Mouse (Mus musculus): ENCODE results near the gene Ntpcr. TPM values are rescaled to one million over a fixed set of nuclear protein-coding genes. Genes with fewer than 3 reads are reported as not detected.

Gene Ntpcr
- total RNA-seq, 2 experiments from 2014 or later: 18.8 to 33.0 TPM

DNA sequence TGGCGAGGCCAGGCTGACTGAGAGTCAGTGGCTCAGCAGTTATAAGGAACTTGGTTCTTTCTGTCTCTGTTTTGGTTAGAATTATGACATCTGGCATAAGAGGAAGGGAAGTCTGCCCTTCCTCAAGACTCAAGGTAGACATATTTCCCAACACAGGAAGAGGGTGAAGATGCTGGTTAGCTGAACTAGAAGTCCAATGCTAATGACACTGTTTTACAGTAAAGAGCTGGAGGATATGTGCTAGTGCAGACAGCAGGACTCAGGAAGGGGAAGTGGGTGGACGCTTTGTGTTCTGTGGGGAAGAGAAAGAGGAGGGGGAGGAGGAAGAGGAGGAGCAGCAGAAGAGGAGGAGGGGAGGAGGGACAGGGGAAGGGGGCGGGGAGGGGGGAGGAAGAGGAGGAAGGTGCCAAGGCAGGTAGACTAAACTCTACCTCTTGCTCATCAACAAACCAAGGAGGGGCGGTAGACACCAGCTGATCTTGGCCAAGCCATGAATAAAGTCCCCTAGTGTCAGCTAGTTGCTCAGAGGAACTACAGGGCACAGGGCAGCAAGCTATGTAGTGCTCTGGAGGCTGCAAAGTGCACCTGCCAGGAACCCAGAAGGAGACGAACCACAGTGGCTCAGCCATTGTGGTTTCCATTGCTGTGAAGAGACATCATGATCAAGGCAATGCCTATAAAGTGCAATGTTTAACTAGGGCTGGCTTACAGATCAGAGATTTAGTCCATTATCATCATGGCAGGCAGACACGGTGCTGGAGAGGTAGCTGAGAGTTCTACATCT lies 4.5 kb upstream of the Ntpcr start:
- ATAC-seq (ENCODE audit: poor library complexity, severe bottlenecking): peak; percentile 88

GRCm38 (mm10) chr8:125726143-125726542 lies 3.6 kb upstream of the Ntpcr start:
- no peak for ATAC-seq (ENCODE audit: poor library complexity, severe bottlenecking)

DNA sequence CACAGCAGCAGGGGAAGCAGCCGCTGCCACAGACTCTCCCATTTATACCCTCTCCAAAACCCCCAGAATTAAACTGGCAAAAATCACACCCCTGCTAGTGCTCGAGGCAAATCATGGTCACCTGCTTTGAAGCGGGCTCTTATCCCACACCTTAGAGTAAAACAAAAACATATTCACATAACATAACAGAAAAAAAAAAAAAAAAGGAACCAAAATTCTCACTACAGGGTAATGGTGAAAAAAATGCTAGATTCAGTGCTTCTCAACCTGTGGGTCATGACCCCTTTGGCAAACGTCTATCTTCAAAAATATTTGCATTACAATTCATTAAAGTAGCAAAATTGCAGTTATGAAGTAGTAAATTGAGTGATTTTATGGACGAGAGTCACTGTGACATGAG lies 2.8 kb upstream of the Ntpcr start:
- ATAC-seq (ENCODE audit: poor library complexity, severe bottlenecking): no peak

DNA sequence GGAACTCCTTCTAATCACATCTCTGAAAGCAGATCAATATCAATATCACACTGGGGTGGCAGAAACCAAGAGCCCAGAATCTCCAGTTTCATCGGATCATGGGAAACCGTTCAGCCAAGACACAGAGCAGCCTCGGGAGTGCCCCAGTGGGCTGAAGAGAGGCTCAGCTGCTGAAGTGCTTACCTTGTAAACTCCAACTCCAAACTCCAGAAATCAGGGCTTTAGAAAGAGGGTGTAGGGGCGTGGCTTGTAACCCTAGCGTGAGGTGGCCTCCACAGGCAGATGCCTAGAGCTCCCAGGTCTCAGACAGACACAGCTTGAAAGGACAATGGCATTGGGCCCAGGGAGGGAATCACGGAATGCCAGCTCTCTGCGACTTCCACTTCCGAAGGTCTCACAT lies 2.0 kb upstream of the Ntpcr start:
- no peak for ATAC-seq (ENCODE audit: poor library complexity, severe bottlenecking)

DNA sequence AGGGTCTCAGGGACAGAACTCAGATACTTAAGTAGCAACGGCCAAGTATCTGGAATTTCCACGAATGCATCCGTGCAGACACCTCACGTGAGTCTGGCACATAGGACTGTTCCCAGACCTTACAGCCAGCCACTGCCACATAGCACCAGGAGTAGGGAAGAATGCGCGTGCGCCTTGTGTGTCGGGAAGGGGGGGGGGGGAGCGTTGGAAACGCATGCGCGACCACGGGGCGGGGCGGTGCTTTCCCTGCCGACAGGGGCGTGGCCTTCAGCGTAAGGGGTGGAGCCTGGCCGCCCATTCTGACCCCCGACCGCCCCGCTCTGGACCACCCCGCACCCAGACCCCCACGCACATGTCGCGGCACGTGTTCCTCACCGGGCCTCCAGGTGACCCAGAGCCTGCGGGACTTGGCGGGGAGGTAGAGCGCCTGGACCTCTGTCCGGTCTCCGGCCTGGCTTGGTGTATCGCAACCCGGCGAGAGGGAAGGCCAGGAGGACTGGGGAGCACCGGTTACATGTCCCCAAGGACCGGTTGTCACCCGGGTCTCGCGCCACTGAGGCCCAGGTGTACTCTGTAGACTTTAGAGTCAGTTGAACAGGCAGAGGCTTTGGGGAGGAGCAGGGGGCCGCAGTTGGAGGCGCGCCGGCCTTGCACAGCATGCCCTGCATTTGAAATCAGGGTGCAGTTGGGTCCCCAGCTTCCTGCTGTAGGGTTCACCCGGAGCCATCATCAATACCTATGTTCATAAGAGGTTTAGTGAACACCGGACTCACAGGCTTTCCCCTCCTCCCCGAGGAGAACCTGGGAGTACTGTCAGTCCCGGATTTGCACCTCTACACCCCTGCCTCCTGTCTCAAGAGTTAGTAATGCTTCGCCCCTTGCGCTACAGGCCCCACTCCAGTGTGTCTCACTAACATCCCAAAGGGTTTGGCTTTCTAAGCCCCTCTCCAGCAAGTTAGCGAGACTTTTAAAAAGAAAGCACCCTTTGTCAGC lies 4.5 kb downstream of the Ntpcr start:
- ATAC-seq (ENCODE audit: poor library complexity, severe bottlenecking): peak; percentile 79

DNA sequence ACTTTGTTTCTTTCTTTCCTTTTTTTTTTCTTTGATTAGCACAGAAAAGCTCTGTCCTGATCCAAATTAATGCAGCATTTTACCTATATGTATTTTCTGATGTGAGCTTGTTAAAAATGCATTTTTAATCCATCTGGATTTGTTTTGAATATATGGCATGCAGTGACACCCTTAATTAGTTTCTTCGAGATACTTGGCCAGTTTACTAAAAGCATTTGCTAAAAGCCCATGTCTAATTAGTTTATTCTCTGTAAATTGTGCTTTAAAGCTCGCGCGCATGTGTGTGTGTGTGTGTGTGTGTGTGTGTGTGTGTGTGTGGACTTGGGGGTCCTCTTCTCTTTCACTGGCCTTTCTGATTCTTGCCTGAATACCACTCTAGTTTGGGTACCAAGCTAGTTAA lies 9.2 kb downstream of the Ntpcr start:
- no peak for ATAC-seq (ENCODE audit: poor library complexity, severe bottlenecking)

DNA sequence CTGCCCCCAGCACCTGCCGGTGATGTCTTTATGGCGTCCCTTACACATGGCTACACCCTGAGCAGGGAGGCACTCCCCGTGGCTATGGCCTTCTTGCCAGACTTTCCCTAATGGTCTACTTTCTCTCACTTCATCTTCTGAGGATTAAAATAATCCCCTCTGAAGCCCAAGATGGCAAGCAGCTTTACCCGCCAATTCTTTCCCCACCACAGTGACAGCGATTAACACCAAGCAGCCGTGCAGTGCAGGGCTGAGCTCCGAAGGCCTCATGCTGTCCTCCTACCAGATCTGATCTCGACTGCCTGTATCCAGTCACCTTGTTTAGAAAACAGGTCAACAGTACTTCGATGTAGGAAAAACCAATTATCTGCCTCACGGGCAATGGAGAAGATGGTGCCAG lies 10.9 kb downstream of the Ntpcr start:
- ATAC-seq (ENCODE audit: poor library complexity, severe bottlenecking): no peak

DNA sequence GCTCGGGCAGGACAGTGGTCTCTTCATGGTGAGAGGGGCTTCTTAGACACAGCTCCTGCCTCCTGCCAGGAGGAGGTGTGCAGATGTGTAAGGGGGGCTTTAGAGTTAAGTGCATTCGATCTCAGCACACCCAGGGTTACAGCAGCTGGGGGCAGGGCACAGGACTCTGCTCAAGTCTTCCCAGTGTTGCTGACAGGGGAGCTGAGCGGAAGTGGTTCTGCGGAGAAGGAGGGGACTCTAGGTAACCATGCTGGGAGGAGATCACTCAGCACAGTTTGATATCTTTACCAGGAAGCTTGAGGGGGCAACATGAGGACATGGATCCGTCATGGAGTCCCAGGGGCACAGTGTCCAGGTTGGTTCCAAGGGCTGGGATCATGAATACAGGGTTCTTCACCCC lies 11.6 kb downstream of the Ntpcr start:
- ATAC-seq (ENCODE audit: poor library complexity, severe bottlenecking): peak; percentile 54

GRCm38 (mm10) chr8:125741855-125742254 lies 12.1 kb downstream of the Ntpcr start:
- ATAC-seq (ENCODE audit: poor library complexity, severe bottlenecking): peak; percentile 72

DNA sequence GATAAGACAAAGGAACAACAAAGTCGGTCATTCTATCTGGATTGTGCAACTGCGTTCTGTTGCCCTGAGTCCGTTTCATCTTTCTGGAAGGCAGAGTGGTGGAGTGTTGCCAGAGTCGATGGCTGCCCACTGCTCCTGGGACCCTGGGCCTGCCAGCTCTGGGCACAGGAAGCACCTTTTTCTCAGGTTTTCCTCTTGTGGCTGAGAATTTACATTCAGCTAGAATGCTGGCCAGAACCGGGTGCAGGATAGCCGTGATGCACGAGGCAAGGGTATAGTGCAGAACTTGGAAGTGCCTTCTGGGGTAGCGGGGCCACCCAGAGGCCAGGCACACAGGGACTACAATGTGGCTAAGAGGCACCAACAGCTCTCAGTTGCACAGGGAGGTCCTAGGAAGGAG lies 12.6 kb downstream of the Ntpcr start:
- ATAC-seq (ENCODE audit: poor library complexity, severe bottlenecking): peak; percentile 19; the same call in 1 of the 2 replicates

GRCm38 (mm10) chr8:125744914-125745576 lies 15.3 kb downstream of the Ntpcr start:
- no peak for ATAC-seq (ENCODE audit: poor library complexity, severe bottlenecking)

GRCm38 (mm10) chr8:125747390-125747789 lies 17.6 kb downstream of the Ntpcr start:
- ATAC-seq (ENCODE audit: poor library complexity, severe bottlenecking): no peak

GRCm38 (mm10) chr8:125750846-125751245 lies 21.1 kb downstream of the Ntpcr start:
- no peak for ATAC-seq (ENCODE audit: poor library complexity, severe bottlenecking)

GRCm38 (mm10) chr8:125755896-125756295 lies 26.1 kb downstream of the Ntpcr start:
- ATAC-seq (ENCODE audit: poor library complexity, severe bottlenecking): no peak

- 0 out of 2 replicates have a peak, but pooled peaks have one; percentile 31 for ATAC-seq (ENCODE audit: poor library complexity, severe bottlenecking)
These were observed 26.8 kb downstream of the Ntpcr start for GRCm38 (mm10) chr8:125756391-125757105.

DNA sequence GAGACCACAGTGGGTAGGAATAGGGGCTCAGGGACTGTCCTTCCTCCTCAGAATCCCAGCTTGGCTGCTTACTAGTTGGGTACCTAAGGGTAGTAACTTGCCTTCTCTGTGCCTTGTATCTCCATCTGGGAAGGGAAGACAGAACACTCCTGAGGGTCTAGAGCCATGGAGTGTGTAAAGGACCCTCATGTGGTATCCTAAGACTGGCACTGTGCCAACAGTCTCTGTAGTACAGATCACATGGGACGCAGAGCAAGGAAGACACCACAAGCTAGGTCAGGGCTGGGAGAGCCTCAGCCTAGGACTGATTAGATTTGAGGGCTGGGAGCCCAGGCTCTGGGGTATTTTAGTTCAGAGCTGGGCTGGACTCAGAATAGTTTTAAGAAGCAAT lies 27.3 kb downstream of the Ntpcr start:
- no peak for ATAC-seq (ENCODE audit: poor library complexity, severe bottlenecking)

GRCm38 (mm10) chr8:125759022-125759421 lies 29.3 kb downstream of the Ntpcr start:
- peak; percentile 83 for ATAC-seq (ENCODE audit: poor library complexity, severe bottlenecking)

- ATAC-seq (ENCODE audit: poor library complexity, severe bottlenecking): no peak
These were observed 33.5 kb downstream of the Ntpcr start for GRCm38 (mm10) chr8:125763066-125763786.

DNA sequence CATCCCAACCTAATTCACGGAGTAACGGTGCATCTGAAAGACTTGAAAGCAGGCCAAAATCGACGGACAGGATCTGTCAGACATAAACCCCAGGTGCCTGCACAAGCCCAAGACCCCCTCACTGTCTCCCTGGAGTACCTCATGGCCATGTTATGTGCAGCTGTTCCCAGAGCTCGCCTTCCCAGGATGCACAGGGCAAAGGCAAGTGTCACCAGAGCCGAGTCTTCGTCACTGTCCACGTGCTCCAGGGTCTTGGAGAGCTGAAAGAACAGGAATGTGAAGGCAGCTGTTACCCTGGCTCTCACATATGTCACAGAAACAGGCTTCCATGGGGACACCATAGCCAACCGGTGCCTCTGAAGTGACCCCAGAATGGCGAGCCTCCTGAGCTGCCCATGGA lies 38.3 kb downstream of the Ntpcr start:
- ATAC-seq (ENCODE audit: poor library complexity, severe bottlenecking): no peak

- ATAC-seq (ENCODE audit: poor library complexity, severe bottlenecking): no peak
These were observed 42.5 kb downstream of the Ntpcr start for GRCm38 (mm10) chr8:125772300-125772699.
